Mouse (Mus musculus): ENCODE data around the gene Vmn1r172.
"Not testable (repeated sequence)": the region's sequence is repeated elsewhere in the genome, so short reads cannot be mapped to it uniquely, and the experiment has no call there.

Gene Vmn1r172

DNA sequence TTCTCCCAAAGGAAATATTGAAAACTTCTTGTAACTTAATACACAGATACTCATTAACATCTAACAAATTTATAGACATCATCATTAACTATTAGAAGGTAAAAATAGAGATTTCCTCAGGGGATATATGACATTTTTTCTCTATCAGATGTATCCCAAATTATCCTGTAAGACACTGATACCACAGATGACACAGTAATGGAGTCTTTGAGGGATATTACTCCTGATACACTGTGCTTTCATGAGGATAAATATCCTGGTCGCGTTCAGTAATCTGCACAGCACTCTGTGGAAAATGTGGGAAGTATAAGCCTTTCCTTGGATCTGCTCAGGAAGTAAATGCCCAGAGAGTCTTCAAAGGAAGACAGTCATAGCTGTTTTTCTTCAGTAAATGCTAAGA, at the start of gene Vmn1r172:
Vmn1r172 (plus strand) TSS at position 301 of the 400 bp plus-strand sequence.
- no peak for DNase-seq

DNA sequence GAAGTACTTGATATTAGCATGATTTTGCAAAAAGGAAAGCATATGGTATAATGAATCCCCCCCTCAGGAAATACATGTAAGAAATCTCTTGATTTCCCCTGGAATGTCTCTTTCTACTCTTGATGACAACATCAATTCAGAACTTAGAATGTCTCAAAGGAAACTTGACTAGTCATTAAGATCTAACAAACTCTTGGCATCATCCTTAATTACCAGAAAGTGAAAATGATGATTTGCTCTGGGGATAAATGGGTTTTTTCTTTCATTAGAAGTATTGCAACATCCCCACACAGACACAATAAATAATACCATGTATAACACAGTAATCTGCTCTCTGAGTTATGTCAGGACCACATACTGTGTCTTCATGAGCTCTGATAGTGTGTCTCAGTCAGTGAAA, 27.7 kb upstream of the Vmn1r172 start, which contains the start of gene Vmn1r171:
Vmn1r171 (plus strand) TSS at position 301 of the 400 bp plus-strand sequence.
- no peak for DNase-seq

GRCm38 (mm10) chr7:23700403-23700802, 42.3 kb downstream of the Vmn1r172 start, which contains the start of gene Vmn1r173:
Gene Vmn1r173, plus strand, starts transcription at chr7:23700703.
- not testable (repeated sequence) for DNase-seq
